Mouse (Mus musculus): ENCODE results near the gene Kcnma1.

- no peak for TF ChIP-seq CTCF (IDR thresholded peaks at IDR 0.05; ENCODE audit: borderline replicate concordance, control insufficient read depth, extremely low read depth, insufficient read depth, low read length, poor library complexity)
- no peak for TF ChIP-seq POLR2A (IDR thresholded peaks at IDR 0.05; ENCODE audit: control insufficient read depth, extremely low read depth, insufficient read depth, low read length, poor library complexity)
These were observed 578.4 kb downstream of the Kcnma1 start for GRCm38 (mm10) chr14:23435861-23436260.
